Mouse (Mus musculus) limb, embryonic 14.5 days (tissue): ENCODE measurements at regions not wholly inside any gene's neighbourhood (a gene's known extent, or its start where the extent isn't known, plus 50 kb on each side); places are given as distances from the start of the nearest gene placed in this dataset.
A peak's percentile ranks its signal among the peaks of the same experiment; 100 is the strongest.

Source experiments
- ATAC-seq: fragments of 200-750 bp; cut with Nextera tagmentation; 2 replicates; pipeline ENCODE4 v1.8.0; 2017; ENCODE audit warnings: low read depth, moderate number of reproducible peaks, moderate TSS enrichment; ENCODE audit not compliant: low FRiP score
- DNase-seq: peaks from one replicate; pipeline ENCODE4 v3.0.0-alpha.2; 2015; ENCODE audit warnings: low spot score
- H3K27ac ChIP-seq: fragments of 300-500 bp; sonication (generic); replicated peaks from 2 replicates; pipeline ENCODE4 v1.5.1; 2014; ENCODE audit warnings: low read depth, mild to moderate bottlenecking, low read length, moderate library complexity, mixed read lengths
- H3K27me3 ChIP-seq: fragments of 300-500 bp; sonication (generic); 2 replicates; pipeline ENCODE4 v1.6.1; 2014; ENCODE audit warnings: low read length, mixed read lengths; ENCODE audit not compliant: control insufficient read depth, insufficient read depth
- H3K36me3 ChIP-seq: fragments of 300-500 bp; sonication (generic); 2 replicates; pipeline ENCODE4 v1.6.1; 2014; ENCODE audit warnings: mild to moderate bottlenecking, low read length, moderate library complexity, mixed read lengths; ENCODE audit not compliant: control insufficient read depth, insufficient read depth
- H3K4me1 ChIP-seq: fragments of 300-500 bp; sonication (generic); 2 replicates; pipeline ENCODE4 v1.6.1; 2014; ENCODE audit warnings: antibody characterized with exemption, low read length, mixed read lengths; ENCODE audit not compliant: control insufficient read depth, insufficient read depth
- H3K4me2 ChIP-seq: fragments of 300-500 bp; sonication (generic); replicated peaks from 2 replicates; pipeline ENCODE4 v1.6.1; 2014; ENCODE audit warnings: low read depth, mild to moderate bottlenecking, low read length, moderate library complexity; ENCODE audit not compliant: severe bottlenecking
- H3K4me3 ChIP-seq: fragments of 300-500 bp; sonication (generic); replicated peaks from 2 replicates; pipeline ENCODE4 v1.5.1; 2014; ENCODE audit warnings: low read length
- H3K9ac ChIP-seq: fragments of 300-500 bp; sonication (generic); 2 replicates; pipeline ENCODE4 v1.6.1; 2014; ENCODE audit warnings: mild to moderate bottlenecking, low read depth, low read length, moderate library complexity; ENCODE audit not compliant: severe bottlenecking
- H3K9me3 ChIP-seq: fragments of 300-500 bp; sonication (generic); 2 replicates; pipeline ENCODE4 v1.6.1; 2016; ENCODE audit warnings: low read length; ENCODE audit not compliant: control insufficient read depth
- POLR2A ChIP-seq: fragments of 200-500 bp; IDR thresholded peaks from 2 replicates; pipeline ENCODE4 v1.8.0; 2012; ENCODE audit warnings: inconsistent platforms, mild to moderate bottlenecking, moderate library complexity, borderline replicate concordance; ENCODE audit not compliant: insufficient read depth, insufficient read length; ENCODE audit errors: extremely low read depth
- WGBS: fragments of 180-500 bp; shearing (Covaris S2); extraction: QIAGEN DNeasy Blood & Tissue Kit; methylation state at CpG from one replicate; pipeline ENCODE4 v1.1.7; 2014; 5-methylcytosine and 5-hydroxymethylcytosine counted together

DNA sequence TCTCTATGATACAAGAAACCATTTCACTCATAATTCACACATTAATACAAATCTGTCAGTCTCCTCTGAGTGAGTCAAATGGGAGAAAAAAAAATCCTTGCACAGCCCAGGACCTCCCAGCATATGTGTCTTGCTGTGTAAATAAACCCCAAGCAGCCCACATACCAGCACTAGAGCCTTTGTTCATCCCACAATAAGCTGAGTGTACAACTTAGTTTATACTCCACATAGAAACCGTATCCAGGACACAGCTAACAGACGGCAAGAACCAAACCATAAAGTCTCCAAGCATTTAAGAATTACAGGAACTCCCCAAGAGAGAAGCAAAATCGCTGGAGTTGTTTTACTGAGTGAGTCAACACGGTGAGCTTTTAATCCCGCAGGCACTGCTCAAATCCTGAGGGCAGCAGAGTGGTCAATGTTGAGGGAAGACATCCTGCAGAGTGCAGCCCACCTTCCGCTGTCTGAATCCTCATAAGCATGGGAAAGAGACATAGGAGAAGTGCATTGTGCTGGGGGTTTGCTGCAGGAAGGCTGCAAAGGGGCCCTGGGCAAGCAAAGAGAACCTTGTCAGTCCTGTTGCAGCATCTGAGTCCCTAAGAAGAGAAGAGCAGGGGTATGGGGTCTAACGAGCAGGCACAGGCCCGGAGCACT, 436.4 kb downstream of the Tns3 start:
- ATAC-seq (peak; percentile 80), DNase-seq (peak; percentile 17)

DNA sequence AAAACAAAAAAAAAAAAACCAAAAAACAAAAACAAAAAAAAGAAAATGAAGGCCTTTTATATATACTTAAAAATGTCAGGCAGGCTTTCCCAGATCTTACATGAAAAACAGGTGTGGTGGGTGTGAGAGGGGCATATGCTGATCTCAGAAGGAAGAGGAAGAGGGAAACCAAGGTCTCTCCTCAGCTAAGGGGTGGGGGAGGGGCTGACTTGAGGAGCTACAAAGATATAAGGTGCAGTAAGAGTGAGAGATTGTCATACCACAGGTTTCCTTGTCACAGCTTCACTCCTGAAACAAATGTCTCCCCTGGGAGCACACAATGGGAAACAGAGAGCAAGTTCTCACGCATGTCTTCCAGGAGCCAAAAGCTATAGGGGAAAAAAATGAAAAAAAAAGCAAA, 440.0 kb downstream of the Tns3 start:
- Histone ChIP-seq H3K9ac (no peak overlapping the region), H3K4me1 (peaks cover 7% of the 10 kb centered on the region), H3K36me3 (no peaks in the 10 kb centered on the region), H3K4me2 (no peak overlapping the region), H3K4me3 (no peak overlapping the region), H3K27me3 (no peaks in the 10 kb centered on the region), H3K27ac (no peak overlapping the region), H3K9me3 (no peaks in the 10 kb centered on the region)
- ATAC-seq, result no peak
- DNase-seq, result no peak
- no peak for TF ChIP-seq POLR2A
- 73% methylated on average over 1 of the region's 1 CpGs for WGBS

More for the DNA sequence above, 436.4 kb downstream of the Tns3 start:
- no peak overlapping the region for H3K9ac ChIP-seq
- no peaks in the 10 kb centered on the region for H3K9me3 ChIP-seq
- H3K4me1 ChIP-seq, result peaks cover 7% of the 10 kb centered on the region
- no peak overlapping the region for H3K27ac ChIP-seq
- no peak overlapping the region for H3K4me3 ChIP-seq
- no peaks in the 10 kb centered on the region for H3K27me3 ChIP-seq
- no peaks in the 10 kb centered on the region for H3K36me3 ChIP-seq
- WGBS, result 26% methylated on average over 8 of the region's 8 CpGs
- H3K4me2 ChIP-seq, result no peak overlapping the region
- TF ChIP-seq POLR2A, result no peak

DNA sequence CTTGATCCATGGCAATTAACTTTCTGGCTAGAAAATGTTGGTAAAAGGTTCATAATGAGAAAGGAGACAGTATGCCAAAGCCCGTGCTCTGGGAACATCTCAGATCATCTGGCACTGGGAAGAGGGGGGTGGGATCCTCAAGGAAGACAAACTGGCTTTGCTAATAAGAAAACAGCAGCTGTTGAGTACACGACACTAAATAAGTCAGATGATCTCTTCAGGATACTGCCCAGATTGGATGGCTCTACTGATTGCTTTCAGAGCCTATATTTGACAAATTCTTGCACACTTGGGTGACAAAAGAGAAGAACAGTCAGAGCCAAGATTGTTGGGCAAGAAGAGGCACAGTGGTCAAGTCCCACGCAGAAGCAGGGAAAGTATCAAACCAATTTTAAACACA, 443.7 kb downstream of the Tns3 start:
- 57% methylated on average over 3 of the region's 3 CpGs for WGBS
- TF ChIP-seq POLR2A, result no peak
- H3K9ac ChIP-seq, result no peak overlapping the region

DNA sequence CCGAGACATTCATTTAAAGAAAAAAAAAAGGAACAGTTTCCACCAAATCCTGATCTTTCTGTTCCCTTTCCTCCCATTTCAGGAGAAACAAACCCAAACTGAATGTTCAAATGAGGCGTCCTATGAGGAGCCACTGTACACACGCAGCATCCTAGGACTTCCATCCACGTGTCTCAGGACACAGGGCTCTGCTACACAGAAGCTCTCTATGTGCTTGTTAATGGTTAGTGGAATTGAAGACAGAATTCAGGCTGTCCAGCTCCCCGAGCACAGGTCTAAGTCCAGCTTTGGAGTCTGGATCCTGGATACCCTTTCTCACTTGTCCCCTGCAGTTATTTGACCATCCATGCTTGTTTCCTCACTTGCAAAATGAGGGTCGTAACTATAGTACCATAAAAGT, 444.4 kb downstream of the Tns3 start:
- H3K27ac ChIP-seq, result no peak overlapping the region
- no peaks in the 10 kb centered on the region for H3K36me3 ChIP-seq
- no peaks in the 10 kb centered on the region for H3K9me3 ChIP-seq
- no peak overlapping the region for H3K4me2 ChIP-seq
- H3K4me1 ChIP-seq, result peaks cover 2% of the 10 kb centered on the region; the same call in 1 of the 2 replicates
- no peak overlapping the region for H3K9ac ChIP-seq
- no peak for TF ChIP-seq POLR2A
- 31% methylated on average over 6 of the region's 6 CpGs for WGBS
- ATAC-seq (no peak), DNase-seq (no peak)
- no peak overlapping the region for H3K4me3 ChIP-seq
- H3K27me3 ChIP-seq, result no peaks in the 10 kb centered on the region

More for the DNA sequence above, 443.7 kb downstream of the Tns3 start:
- ATAC-seq (no peak), DNase-seq (no peak)
- Histone ChIP-seq H3K4me3 (no peak overlapping the region), H3K4me2 (no peak overlapping the region), H3K4me1 (peaks cover 2% of the 10 kb centered on the region; the same call in 1 of the 2 replicates), H3K27me3 (no peaks in the 10 kb centered on the region), H3K36me3 (no peaks in the 10 kb centered on the region), H3K27ac (no peak overlapping the region), H3K9me3 (no peaks in the 10 kb centered on the region)

DNA sequence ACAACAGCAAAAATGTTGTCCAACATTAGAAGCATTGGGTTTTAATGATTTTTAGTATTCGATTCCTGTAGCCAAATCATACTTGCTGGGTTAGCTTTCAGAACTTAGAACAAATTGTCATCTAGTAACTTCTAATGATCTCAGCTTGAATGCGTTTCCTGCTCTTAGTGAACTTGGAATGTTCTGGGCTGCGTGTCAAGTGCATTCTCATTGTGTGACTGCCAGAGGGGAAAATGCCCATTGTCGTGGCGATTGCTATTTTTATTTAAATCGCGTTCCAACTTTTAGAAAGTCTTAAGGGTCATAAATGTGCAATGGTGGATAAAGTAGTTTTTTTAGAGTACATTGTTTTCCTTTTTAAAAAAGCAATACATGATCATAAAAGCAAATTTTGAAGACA, 448.7 kb downstream of the Tns3 start:
- no peak for ATAC-seq
- Histone ChIP-seq H3K4me3 (no peak overlapping the region), H3K9ac (no peak overlapping the region), H3K27ac (no peak overlapping the region), H3K9me3 (no peaks in the 10 kb centered on the region), H3K4me1 (no peaks in the 10 kb centered on the region), H3K27me3 (no peaks in the 10 kb centered on the region), H3K4me2 (no peak overlapping the region), H3K36me3 (no peaks in the 10 kb centered on the region)
- no peak for TF ChIP-seq POLR2A
- peak; percentile 26 for DNase-seq
- 70% methylated on average over 7 of the region's 7 CpGs for WGBS
